Mouse (Mus musculus) gonadal fat pad, adult 2 months (tissue): Measurements from ENCODE around the gene Tpm3. TPM values are rescaled to one million over a fixed set of nuclear protein-coding genes. Genes with fewer than 3 reads are reported as not detected.

Experiments
- DNase-seq: peaks from one replicate; pipeline ENCODE4 v3.0.0-alpha.2; 2012; ENCODE audit warnings: low read depth
- polyA plus RNA-seq: library from polyadenylated mRNA; depleted of rRNA; stranded (reverse); fragments of >200 nt; gene quantifications from 2 replicates; pipeline ENCODE4 v1.2.3, GENCODE M21; 2012; rRNA removed

Gene Tpm3
- polyA plus RNA-seq, 1 experiment = 117 TPM

DNA sequence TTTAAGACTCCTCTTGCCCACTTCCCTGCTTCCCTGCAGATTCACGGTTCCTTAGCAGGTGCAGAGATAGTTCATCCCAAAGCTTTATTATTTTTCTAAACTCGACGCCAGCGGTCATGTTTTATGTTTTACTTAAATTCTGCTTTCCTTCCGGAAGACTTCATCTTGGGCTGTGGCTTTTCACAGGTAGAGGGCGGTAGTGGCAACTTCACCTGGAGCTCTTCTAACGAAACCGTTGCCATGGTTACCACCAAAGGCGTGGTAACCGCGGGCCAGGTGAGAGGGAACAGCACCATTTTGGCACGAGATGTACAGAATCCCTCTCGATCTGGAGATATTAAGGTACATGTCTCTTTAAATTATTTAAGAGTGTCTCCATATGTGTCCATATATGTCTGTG, 64.2 kb downstream of the Tpm3 start:
- DNase-seq = no peak

DNA sequence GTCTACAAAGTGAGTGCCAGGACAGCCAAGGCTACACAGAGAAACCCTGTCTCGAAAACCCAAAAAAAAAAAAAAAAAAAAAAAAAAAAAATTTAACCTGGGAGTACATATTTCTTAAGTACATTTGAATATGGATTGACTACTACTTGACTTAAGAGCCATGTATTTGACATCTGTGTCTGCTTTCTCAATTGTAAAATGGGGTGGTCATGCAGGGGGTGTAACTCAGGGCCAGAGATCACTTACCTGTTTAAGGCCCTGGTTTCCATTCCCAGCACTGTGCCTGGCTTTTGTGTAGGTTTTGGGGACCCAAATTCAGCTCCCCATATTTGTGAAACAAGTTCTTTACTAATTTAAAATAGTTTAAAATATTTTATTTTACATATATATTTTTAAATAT, 65.2 kb downstream of the Tpm3 start:
- DNase-seq = no peak

DNA sequence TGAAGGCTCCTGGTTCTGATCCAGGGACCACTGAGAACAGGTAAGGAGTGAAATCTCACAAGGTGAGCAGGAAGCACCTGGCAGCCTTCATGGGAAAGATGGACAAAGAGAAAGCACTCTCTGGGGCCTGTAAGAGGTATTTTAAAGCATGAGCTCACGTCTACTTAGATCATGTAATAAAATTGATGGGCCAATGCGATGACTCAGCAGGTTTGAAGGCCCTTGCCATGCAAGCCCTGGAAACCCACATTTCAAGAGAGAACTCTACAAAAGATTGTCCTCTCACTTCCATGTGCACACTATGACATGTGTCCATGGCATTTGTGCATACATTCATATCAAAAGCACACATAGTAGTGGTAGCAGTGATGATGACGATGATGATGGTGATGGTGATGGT, 67.5 kb downstream of the Tpm3 start:
- no peak for DNase-seq

DNA sequence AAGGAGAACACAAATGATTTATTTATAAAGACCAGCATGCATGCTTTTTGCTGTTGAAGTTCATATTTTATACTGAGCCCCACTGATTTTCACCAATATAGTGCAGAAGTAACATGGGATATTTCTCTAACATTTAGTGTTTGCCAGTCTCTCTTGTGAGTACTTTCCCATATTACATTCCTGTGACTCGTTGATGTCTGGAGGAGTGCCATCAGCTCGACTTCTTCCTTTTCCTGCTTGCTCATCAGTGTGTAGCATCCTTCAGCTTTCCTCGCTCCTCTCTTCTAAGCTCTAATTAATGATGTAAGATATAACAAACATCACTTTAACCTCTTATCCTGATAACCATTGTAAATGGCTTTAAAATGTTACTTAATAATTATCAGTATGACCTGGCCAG, 73.0 kb downstream of the Tpm3 start:
- no peak for DNase-seq

DNA sequence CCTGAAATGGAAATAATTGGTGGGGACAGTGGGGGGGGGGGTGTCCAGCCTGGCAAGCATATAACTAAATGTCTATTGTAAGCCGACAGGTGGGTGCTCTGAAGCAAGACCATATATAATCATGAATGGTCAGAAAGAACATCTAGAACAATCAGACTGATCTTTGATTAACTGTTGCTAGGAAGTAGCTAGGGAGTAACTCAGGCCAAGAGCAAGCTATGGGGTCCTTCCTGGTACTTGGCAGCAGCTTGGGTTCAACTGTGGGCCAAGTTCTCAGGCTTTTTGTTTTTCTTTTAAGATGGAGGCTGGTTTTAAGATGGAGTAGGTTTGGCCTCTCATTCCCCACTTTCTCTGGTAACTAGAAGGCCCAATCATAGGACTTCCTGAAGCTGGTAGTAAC, 74.2 kb downstream of the Tpm3 start:
- DNase-seq = no peak

Other genes with a start within 250 kb of the Tpm3 start
- gene She, start 241.3 kb upstream of the Tpm3 start, polyA plus RNA-seq = 3.4 and 3.5 TPM in 2 replicates
- 10.7 and 12.3 TPM in 2 replicates for gene Il6ra, start 159.5 kb upstream of the Tpm3 start, polyA plus RNA-seq
- 37.4 and 56.5 TPM in 2 replicates for gene Atp8b2, start 109.1 kb upstream of the Tpm3 start, polyA plus RNA-seq
- 79.3 and 99.6 TPM in 2 replicates for gene Hax1, start 73.9 kb upstream of the Tpm3 start, polyA plus RNA-seq
- gene 4933434E20Rik, start 21.0 kb upstream of the Tpm3 start, polyA plus RNA-seq = 72.5 and 74.7 TPM in 2 replicates
- 116 and 119 TPM in 2 replicates for gene Ubap2l, start 20.0 kb upstream of the Tpm3 start, polyA plus RNA-seq
- 0.30 and 0.41 TPM in 2 replicates for gene Nup210l, start 31.5 kb downstream of the Tpm3 start, polyA plus RNA-seq
- gene Rps27, start 141.0 kb downstream of the Tpm3 start, polyA plus RNA-seq = 2,273 and 3,346 TPM in 2 replicates
- 8.3 and 9.2 TPM in 2 replicates for gene Rab13, start 141.0 kb downstream of the Tpm3 start, polyA plus RNA-seq
- 56.6 and 68.4 TPM in 2 replicates for gene Jtb, start 158.9 kb downstream of the Tpm3 start, polyA plus RNA-seq
- 1.2 and 1.4 TPM in 2 replicates for gene Creb3l4, start 170.9 kb downstream of the Tpm3 start, polyA plus RNA-seq
- gene Slc39a1, start 175.5 kb downstream of the Tpm3 start, polyA plus RNA-seq = 86.9 and 100 TPM in 2 replicates
- 52.1 and 57.8 TPM in 2 replicates for gene Crtc2, start 181.5 kb downstream of the Tpm3 start, polyA plus RNA-seq
- gene Dennd4b, start 192.5 kb downstream of the Tpm3 start, polyA plus RNA-seq = 12.5 and 13.2 TPM in 2 replicates
- gene Gatad2b, start 220.5 kb downstream of the Tpm3 start, polyA plus RNA-seq = 19.3 and 25.0 TPM in 2 replicates